Mouse (Mus musculus) heart, adult 9 months (tissue): ENCODE measurements at regions not wholly inside any gene's neighbourhood (a gene's known extent, or its start where the extent isn't known, plus 50 kb on each side); places are given as distances from the start of the nearest gene placed in this dataset.
"Not testable (repeated sequence)": the region's sequence is repeated elsewhere in the genome, so short reads cannot be mapped to it uniquely, and the experiment has no call there.

Source experiments
- DNase-seq, 2 experiments: peaks; one replicate each; pipeline ENCODE4 v3.0.0; 2022; ENCODE audit warnings: low spot score in 2 of 2

DNA sequence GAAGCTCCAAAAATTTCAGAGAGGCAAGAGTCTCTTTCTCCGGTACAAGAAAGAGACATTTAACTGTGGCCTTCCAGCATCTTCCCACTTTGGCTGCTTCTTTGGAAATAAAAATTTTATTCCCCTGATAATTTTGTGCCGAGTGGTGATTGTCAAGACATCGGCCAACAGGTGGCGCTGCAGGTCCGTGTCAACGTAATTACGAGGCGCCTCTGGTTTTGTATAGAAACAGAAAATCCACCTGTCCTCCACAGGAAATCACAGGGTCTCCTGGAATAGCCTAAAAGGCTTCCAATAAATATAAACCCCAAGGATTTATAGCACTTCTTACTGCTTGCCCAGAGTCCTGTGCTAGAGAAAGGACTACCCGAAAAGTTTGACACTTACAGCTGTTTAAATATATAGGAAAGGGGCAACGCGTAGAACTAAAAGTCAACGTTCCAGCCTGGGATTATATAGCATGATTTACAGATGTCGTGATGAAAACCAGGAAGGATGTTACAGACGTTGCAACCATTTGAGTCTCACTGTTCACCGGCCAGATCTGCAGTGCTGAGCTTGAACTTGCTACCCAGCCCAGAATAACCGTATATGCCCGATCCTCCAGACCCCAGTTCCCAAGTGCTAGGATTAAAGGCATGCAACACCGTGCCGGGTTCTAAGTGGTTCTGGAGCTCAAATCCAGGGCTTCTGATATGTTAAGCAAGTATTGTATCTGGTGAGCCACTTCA lies 251.3 kb upstream of the Tgfbr2 start:
- peak; percentile 30 to 67 for DNase-seq

DNA sequence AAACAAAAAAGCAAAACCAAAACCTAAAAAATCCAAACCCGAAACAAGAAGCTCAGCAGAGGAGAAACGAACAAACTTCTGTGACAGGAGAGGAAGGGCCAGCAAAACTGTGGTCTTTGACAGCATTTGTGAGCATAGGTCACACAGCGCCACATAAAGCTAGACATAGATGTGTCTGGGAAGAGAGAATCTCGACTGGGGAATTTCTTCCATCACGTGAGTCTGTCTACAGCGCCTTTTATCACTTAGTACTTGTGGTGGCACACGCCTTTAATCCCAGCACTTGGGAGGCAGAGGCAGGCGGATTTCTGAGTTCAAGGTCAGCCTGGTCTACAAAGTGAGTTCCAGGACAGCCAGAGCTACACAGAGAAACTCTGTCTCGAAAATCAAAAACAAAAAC lies 250.2 kb upstream of the Tgfbr2 start:
- DNase-seq: not testable (repeated sequence)

DNA sequence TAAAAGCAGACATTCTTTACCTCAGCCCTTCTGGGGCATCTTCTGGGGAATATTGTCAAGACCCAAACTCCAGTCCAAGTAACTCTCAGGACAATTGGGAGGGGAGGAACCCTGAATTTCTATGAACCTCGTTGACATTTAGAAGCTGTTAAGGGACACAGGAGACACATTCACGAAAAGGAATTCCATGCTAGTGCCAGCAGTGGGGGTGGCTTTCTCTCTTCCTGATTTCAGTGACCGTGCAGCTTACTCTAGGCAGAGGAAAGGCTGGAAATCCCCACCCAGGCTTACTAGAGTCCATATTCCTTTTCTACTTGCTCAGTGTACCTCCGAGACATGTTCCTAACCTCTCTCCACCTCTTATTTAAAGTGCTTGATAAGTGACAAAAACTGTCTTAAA lies 239.9 kb upstream of the Tgfbr2 start:
- peak in 1 of 2 experiments; percentile 15 for DNase-seq

DNA sequence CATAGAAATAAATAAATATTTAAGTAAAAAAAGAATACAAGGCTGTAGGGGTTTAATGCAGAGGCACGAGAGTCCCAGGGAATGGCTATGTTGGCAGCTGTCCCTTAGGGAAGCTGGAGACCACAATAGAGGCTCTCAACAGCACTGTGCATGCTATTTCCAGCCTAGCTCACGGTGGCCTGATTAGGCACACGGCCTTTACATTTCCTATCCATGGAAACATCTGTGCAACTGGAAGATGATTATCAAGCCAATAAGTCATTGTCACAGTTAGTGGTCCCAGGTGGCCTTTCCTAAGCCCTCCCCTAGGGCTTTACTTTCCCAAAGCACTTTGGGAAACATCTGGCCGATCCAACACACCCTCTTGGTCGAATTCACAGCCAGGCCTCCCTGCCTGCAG lies 235.9 kb upstream of the Tgfbr2 start:
- DNase-seq: peak; percentile 33 to 76

DNA sequence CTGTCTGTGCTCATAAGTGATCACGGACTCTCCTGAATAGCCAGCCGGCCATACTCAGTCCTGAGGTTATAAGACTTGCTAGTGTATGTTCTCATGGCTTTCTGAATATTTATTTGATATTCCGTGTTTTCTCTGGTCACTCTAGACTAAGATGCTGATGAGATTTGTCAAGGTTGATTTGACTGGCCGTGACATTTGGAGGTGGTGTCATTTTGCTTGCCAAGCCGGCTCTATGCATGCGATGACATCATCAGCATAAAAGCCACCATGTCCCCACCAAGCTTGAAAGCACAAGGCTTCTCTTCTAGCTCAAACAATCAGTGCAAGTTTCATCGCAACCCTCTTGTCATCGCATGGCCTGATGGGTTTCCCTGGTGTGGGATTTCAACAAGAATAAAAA lies 235.3 kb upstream of the Tgfbr2 start:
- no peak for DNase-seq

DNA sequence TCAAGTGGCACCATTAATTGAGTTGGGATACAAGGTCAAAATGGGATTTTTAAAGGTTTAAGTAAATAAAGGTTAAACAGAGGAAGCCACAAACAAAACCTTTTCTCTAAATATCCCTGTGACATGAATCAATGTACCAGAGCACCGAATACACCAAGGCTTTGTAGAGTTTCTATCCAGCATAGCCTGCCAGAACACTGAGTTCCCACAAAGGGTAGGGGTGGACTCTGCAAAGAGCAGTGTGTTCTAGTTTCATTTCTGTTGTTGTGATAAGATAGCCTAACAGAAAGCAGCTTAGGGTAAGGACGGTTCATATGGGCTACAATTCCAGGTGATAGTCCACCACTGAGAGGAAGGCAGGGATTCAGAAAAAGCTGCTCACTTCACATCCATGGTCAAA lies 233.0 kb upstream of the Tgfbr2 start:
- DNase-seq: peak in 1 of 2 experiments; percentile 26

DNA sequence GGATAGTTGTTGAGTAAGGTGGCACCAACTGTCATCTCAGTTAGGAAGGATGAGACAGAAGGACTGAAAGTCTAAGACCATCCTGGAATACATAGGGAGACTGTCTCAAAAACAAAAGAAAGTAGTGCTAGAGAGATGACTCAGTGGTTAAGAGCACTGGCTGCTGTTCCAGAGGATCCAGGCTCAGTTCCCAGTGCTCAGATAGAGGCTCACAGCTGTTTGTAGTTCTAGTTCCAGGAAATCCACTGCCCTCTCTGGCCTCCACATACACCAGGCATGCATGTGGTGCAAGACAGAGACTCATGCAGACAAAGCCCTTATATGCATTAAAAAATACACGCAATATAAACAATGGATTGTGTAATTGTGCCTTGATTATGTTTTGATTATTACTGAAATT lies 229.9 kb upstream of the Tgfbr2 start:
- DNase-seq: peak in 1 of 2 experiments; percentile 14

DNA sequence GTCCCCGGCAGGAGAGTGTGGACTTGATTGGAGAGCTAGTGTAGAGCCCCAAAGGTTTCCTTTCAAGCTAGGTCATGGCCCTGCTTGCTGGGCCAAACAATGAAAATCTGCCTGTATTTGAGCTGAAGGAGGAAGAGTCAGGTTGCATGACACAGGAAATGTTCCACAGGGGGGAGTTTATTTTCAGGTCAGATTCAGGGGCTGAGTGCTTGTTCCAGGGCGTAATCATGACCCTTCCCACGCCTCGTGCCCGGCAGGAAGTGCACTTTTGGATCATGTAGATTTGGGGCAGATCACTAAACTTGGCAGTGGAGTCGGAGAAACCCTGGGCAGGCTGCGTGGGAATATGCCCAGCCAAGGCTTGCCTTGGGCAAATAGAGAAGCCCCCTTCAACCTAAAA lies 226.7 kb upstream of the Tgfbr2 start:
- DNase-seq: peak; percentile 30 to 52

DNA sequence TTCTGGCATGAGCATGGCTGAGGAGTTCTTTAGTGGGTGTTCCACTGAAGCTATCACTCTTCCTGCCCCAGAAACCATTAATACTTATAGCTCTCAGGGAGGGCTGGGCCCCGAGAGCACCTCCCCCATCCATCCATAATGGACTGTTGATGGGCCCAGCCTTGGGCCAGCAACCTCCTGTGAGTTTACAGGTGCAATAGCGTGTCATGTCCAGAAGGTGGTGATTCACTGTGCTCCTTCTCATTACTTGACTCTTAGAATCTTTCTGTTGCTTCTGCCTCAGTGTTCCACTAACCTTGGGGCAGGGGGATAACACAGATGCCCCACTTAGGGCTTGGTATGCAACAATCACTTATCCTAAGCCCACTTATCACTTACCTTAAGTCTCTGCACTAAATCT lies 225.1 kb upstream of the Tgfbr2 start:
- no peak for DNase-seq

DNA sequence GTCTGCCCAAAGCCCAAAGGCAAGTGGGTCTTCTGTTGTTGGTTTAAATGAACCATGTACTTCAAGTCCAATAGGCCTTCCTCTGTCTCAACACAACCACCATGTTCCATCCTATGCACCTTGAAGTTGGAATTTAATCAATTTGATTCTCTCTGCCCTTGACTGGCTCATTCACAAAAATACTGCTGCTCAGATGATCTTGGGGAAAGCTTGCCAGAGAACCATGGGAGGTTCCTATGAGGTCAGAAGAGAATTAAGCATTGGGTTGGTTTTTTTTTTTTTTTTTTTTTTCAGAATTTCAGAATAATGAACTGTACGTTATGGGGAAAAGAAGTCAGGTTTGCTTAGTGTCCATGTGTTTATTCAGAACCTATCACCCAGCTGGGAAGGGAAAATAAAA lies 224.1 kb upstream of the Tgfbr2 start:
- DNase-seq: no peak

DNA sequence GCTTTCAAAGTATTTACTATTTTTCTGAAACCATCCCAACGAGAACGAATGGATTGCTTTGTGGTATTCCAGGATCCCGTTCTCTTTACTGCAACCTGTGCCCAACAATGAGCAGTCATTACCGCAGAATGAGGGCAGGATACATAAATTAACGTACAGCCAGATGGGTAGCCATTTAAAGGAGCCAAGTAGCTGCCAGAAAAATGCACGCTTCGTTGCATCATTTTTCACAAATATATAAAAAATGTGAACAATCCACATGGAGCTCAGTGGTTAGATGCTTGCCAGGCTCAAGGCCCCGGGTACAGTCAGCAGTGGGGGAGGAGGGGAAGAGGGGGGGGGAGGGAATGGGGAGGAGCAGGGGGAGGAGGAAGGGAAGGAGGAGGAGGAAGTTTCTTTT lies 217.1 kb upstream of the Tgfbr2 start:
- no peak for DNase-seq

DNA sequence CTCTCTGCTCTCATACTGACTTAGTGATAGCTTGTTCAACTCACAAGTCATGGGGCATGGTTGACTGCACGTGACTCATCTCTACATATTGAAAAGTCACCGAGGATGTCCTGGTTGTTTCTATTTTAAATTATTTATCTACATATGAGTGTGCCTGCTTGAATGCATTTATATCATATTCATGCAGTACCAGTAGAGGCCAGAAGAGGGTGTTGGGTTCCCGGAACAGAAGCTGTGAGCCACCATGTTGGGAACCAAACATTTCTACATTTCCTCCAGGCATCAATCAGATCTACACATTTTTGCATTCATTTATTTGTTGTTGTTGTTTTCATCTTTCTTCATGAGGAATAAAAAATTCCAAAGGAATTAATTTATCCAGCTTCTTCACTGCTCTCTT lies 214.6 kb upstream of the Tgfbr2 start:
- no peak for DNase-seq

DNA sequence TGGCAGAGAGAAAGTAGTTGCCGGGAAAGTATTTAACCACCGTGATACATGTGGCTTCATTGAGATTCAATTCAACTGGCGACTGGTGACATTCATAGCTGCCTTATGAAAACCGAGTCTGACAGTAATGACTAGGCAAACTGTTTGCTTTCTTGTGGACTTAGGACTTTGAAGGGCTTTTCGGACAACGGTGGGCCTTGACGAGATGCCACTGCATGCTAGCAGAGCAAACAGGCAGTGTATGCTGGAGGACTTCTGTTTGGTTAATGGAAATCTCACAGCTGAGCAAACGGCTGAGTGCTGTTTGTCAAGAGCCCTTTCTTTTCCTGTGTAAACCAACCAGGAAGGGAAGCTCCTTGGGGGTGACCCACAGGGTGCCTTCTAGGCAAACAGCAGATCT lies 213.7 kb upstream of the Tgfbr2 start:
- DNase-seq: no peak

DNA sequence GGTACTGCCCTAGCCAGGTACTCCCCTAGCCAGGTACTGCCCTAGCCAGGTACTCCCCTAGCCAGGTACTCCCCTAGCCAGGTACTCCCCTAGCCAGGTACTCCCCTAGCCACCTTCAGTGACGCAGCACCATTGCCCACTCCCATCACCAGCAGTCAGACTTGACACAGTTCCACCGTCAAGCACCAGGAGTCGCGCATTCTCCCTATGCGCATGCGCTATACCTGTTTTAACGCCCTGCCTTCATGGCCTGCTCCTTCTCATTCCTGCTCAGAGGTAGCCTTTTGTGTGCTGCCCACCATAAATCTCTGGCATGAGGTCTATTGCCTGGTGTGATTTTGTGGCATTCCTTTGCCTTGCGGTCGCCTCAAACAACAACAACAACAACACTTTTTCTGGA lies 212.9 kb upstream of the Tgfbr2 start:
- no peak for DNase-seq

DNA sequence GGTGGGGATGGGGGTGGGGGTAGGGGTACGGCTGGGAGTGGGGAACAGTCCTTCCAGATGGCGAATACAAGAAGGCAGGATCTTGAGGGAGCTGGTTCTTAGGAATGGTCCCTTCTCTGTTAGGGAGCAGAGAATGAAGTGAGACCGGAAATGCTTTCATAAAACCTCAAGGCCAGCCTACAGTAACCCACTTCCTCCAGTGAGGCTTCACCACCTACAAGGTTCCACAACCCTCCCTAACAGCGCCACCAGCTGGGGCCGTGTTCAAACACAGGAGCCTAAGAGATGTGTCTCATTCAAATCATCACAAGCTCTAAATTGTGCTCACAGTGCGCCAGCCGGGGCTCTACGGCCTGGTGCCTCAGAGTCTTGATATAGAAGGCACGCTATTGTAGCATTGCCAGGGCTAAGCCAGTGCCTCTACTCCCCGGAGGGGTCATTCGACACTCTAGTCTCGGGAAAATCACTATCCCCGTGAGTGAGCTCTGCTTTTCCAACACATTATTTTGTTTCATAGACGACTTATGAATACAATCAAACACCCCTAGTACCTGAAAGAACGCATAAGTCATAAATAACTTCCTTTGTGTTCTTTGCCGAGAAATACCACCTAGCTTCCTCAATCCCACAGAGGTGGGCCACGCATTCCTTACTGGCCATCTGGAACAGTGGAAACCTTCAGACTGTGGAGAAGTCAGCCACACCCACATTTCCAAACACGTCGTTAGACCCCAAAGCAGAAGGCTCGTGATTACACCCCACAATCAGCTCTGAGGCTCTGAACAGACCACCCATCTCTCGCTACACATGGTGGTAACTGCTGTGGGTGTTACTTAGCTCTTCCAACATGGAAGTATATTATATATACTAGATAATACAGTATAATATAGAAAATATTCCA lies 209.3 kb upstream of the Tgfbr2 start:
- DNase-seq: peak; percentile 78 to 84

DNA sequence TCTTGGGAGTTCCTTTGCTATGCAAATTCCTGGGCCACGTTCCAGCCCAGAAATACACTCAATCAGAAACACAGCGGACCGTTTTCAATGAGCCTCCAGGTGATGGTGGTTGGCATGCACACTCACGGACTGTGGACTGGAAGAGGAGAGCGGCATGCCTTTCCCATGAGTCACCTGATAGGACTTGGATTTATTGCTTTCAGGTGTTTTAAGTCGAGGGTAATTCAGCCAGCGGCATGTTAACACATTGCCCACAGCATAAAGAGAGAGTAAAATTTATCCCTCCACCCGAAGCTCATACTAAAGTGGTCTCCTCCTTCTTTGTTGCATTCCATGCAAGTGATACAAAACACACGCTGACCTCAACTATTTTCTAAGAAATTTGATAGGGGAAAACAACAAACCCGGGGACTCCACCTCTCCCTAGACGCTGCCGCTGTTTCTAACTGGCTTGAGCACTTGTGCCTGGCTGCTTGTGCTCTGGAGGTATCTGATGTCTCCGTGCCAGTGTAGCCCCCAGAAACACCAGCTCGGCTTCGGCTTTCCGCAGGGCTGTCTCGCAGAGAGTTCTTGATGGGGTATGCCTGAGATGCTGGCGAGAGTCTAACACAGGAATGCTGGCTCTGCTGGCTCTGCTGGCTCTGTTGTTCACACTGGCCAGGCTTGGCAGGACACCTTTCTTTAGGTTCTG lies 208.4 kb upstream of the Tgfbr2 start:
- DNase-seq: peak in 1 of 2 experiments; percentile 25

DNA sequence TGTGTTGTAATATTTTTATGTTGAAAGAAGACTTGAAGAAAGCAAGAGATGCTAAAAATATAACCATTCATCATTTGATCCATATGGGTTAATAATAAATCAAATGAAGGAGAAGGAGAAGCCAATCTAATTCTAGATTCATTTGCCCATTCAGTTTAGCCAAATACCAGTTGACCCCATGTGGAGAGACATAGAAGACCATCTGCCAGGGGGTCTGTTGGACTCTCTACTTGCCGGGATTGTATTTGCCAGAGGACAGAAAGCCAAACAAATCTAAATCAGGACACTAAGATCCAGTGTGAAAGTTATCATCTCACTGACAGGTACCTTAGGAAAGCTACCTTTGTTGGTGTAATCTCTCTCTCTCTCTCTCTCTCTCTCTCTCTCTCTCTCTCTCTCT lies 202.5 kb upstream of the Tgfbr2 start:
- no peak for DNase-seq

DNA sequence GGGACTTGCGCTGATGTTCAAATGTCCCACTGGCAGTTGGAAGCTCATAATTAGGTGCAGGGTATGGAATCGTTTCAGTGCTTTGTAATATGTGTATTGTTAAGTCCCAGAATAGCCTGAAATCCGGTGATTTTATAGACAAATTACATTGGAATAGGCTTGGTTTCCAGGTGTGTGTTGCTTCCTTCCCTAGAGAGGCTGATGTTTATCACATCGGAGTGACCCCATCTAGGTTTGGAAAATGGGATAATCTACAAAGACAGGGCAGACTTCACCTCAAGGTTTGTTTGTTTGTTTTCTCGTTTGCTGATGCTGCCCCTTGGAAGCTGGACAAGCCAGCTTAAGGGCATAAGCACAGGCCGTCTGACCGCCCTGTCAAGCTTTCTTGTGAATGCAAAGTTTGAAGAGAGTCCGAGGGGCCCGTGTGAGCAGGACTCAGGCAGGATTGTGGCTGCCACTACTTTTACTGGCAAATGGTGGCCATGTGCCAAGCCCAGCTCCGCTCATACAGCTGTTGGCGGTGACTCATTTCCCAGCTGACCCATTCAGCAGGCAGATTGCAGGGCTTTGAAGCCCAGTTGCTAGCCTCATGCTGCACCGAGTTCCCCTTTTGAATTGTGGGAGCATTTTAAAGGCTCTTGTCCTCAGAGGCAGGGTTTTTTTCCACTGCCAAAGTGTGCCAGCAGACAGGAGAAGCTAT lies 200.6 kb upstream of the Tgfbr2 start:
- DNase-seq: peak; percentile 85 to 87

DNA sequence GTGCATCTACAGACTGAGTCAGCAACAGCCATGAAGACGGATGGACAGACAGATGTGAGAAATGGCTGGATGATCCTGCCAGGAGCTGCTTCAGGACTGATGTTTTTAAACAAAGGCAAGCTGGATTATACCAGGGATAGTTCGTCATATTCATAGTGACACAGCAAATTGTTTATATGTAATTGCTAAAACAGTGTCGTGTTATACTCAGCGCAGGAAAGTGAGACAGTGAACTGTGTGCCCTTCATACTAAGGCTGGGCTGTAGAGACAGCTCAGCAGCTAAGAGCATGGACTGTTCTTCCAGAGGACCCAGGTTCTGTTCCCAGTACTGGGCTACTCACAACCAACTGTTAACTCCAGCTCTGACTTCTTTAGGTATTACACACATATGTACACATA lies 199.2 kb upstream of the Tgfbr2 start:
- DNase-seq: no peak

DNA sequence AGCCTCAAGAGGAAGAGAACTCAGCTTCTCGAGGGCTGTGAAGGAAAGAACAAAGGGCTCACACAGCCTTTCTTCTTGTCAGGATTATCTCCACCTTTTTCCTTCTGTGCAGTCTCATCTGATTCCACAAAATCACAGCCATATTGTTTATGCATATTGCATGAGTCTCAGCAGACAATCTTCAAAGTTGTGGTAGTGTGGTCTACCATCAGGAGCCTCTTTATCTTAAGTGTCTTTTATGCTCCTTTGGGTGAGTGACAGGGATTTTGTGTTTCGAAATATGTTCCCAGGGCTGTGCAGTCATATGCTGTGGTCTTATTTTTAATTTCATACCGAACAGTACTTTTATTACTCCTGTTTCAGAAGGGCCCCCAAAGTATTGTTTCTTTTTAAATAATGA lies 198.2 kb upstream of the Tgfbr2 start:
- DNase-seq: no peak

DNA sequence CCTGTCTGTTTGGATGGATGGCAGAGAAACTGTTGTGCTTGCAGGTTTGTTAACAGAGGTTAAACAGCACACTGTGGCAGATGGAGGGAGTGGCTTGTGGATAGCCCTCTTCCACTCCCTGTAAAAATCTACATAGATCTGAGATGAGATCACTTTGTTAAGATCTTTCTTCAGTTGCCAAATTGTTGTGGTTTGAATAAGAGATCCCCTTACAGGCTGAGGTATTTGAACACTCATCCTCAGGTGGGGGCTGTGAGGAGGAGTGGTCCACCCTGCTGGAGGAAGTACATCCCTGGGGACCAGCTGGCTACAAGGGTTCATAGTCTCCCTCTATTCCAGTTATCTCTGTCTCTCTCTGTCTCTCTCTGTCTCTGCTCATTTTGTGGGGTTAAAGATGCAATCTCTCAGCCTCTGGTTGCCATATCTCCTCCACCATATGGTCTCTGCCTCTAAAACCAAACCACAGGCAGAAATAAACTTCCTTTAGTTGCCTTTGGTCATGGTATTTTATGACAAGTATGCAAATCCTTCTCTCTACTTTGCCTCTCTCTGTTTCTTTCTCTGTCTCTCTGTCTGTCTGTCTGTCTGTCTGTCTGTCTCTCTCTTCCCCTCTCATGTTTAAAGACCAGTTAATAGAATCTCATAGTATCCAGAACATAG lies 194.0 kb upstream of the Tgfbr2 start:
- no peak for DNase-seq
